Mouse (Mus musculus) 3134 (cell line): ENCODE measurements around the gene Rpl18a.

ENCODE experiments used
- DNase-seq: peaks from one replicate; pipeline ENCODE4 v3.0.0-alpha.2; 2011; ENCODE audit warnings: low spot score; ENCODE audit not compliant: insufficient read length; ENCODE audit errors: extremely low read depth

Gene Rpl18a

DNA sequence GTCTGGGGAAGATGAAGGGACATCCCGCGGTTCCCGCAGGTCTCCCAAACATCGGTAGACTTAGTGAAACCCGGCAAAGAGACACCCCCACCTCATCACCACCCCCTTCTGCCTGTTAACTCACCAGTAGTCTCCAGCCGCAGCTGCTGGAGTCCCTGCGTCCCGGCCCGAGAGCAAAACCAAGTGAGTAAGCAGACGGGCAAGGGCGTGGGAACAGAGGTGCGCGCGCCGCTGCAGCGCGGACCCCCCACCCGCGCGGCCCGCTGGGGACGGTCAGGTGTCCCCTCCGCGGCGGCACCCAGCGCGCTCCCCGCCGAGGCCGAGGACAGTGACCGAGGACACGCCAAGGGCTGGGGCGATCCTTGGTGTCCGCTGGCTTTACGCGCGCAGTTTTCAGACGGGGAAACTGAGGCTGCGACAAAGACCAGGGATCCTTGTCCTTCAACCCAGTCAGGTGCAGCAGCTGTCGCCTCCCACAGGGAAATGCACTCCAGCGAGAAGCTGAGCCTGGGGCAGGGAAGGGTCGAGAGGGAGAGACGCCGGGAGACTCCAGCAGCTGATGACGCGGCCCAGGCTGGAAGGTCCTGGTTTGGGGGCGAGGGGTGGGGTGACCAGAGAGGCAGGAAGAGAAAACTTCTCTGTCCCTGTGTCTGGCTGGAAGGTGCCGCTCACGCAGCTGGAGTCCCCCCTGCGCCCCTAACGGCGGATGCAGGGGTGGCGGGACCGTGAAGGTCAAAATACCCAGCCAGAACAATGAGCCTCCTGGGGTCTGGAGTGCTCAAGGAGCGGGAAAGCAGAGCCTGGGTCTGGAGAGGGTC lies 34.2 kb downstream of the Rpl18a start, which contains the start of gene Kcnn1:
TSS of gene Kcnn1 (minus strand) at position 435 of the 818 bp plus-strand sequence.
- no peak for DNase-seq

- no peak for DNase-seq
Observed at GRCm38 (mm10) chr8:70857516-70857915, 39.7 kb downstream of the Rpl18a start.

- DNase-seq = no peak
Observed at GRCm38 (mm10) chr8:70856541-70857197, 40.5 kb downstream of the Rpl18a start.

GRCm38 (mm10) chr8:70856028-70856427 lies 41.2 kb downstream of the Rpl18a start:
- no peak for DNase-seq

DNA sequence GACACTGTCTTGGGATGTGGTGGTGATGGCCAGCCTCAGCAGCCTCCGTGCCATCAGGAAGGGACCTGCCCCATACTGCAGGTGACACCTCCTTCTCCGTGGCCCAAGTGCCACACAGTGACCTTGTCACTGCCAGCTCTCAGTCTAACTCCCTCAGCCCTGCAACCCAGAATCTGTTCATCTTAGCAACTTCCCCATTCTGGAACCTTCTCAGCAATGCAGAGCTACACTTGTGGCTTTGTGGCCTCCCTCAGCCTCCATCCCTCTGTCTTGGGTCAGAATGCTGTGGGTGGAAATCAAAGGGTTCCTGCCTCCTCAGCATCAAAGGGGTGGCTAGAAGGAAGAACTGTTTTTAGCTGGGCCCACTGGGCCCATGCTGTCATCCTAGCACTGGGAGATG lies 43.3 kb downstream of the Rpl18a start:
- DNase-seq = no peak

DNA sequence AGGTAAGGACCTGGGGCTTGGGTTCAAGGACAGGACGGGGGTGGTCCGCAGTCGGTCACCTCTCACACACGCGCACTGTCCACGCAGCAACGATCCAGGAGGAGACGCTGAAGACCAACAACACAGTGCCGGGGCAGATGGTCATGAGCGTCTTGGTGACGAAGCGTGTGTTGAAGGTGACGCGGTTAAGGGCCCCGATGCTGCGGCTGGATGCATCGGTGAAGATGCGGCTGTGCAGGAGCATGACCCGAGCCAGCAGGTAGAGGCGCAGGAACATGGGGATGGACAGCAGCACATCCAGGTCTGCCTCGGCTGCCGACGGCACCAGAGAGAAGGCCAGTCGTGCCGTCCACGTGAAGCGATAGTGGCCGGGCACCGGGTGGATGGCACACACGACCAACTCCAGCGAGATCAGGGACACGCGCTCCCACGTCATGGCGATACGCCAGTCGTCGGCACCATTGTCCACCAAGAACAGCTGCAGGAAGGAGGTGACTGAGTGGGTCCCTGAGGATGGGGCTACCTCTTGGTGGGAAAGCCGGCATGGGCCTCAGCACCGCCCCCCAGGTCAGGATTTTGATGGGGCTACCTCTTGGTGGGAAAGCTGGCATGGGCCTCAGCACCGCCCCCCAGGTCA lies 44.5 kb downstream of the Rpl18a start:
- DNase-seq = no peak

GRCm38 (mm10) chr8:70851837-70852236 lies 45.4 kb downstream of the Rpl18a start:
- no peak for DNase-seq

DNA sequence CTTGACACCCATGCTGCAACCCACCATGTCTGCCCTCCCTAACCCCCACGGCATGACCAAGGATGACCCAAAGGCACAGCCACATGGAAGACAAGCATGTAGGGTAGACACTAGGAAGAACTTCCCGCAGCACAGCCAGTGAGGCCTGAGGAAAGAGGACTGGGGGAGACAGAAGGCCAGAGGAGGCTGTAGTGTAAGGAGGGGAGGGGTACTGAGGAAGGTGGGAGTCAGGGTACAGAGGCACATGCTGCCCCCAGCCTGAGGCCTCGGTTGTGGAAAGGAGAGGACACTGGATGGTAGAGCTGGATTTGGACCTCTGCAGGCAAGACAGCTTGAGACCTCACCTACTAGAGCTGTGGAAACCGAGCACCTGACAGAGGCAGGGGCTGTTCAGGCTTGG lies 46.3 kb downstream of the Rpl18a start:
- no peak for DNase-seq

DNA sequence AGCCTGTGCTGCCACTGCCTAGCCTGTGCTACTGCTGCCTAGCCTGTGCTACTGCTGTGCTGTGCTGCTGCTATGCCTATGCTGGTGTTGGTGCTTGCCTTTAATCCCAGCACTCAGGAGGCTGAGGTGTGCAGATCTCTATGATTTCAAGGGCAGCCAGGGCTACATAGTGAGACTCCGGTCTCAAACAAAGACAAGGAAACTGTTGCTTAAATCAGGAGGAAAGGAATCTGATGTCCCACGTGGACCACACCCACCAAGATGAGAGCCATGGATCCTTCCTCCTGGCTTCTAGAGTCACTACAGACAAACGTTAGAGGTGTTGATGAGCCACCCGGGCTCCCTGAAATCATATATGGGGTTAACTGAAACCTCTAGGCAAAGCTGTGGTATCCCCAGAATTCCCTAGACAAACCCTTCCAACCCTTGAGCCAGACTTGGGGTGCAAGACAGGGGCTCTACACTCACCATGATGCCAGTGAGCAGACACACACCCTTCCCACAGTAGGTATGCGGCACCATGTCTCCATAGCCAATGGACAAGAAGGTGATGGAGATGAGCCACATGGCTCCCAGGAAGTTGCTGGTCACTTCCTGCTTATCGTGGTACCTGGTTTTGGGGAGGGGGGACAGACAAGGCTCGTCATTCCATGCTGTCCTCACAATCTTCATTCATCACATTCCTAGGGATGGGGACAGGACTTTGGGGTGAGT lies 46.9 kb downstream of the Rpl18a start:
- no peak for DNase-seq

- DNase-seq = peak; percentile 59
Observed at GRCm38 (mm10) chr8:70849333-70849990, 47.8 kb downstream of the Rpl18a start.

- DNase-seq = no peak
Observed at GRCm38 (mm10) chr8:70846371-70847154, 50.6 kb downstream of the Rpl18a start.

- no peak for DNase-seq
Observed at GRCm38 (mm10) chr8:70845108-70845507, 52.1 kb downstream of the Rpl18a start.
